Mouse (Mus musculus) bone marrow, adult 2 months (tissue): ENCODE results near the gene Mpeg1.

Experiments
- CTCF ChIP-seq: fragments of 200-500 bp; IDR thresholded peaks from 2 replicates; pipeline ENCODE4 v1.5.1; 2011; ENCODE audit warnings: low read length, control low read depth; ENCODE audit not compliant: control insufficient read depth, insufficient read depth
- POLR2A ChIP-seq: fragments of 200-500 bp; IDR thresholded peaks from 2 replicates; pipeline ENCODE4 v1.6.1; 2011; ENCODE audit warnings: low read depth, mild to moderate bottlenecking, control low read depth, low read length, borderline replicate concordance; ENCODE audit not compliant: control insufficient read depth

GRCm38 (mm10) chr19:12498941-12499340 lies 38.4 kb downstream of the Mpeg1 start:
- TF ChIP-seq CTCF = no peak
- no peak for TF ChIP-seq POLR2A
